8 mouse cellular contexts compared by ENCODE assay signal in genomic region chr13:73160289-73160688, GRCm38 (mm10).
A peak's percentile ranks its signal among the peaks of the same experiment; 100 is the strongest.
DNase-seq lines count a peak whose midpoint lies in the region; ATAC-seq and TF ChIP-seq lines count a peak whose summit lies in the region.

No protein-coding gene starts in this region.

- H3K27me3 ChIP-seq in heart, embryonic 10.5 days (ENCODE audit: insufficient read depth, poor library complexity, severe bottlenecking) = 0 out of 2 replicates have a peak, but pooled peaks cover 19% of the 10 kb centered on the region
- peaks cover 12% of the 10 kb centered on the region for H3K27me3 ChIP-seq in kidney, embryonic 14.5 days (ENCODE audit: control insufficient read depth, insufficient read depth, low read length)
- peaks cover 4% of the 10 kb centered on the region; the same call in 1 of the 2 replicates for H3K27me3 ChIP-seq in limb, embryonic 14.5 days (ENCODE audit: control insufficient read depth, insufficient read depth, low read length)
- H3K27me3 ChIP-seq in midbrain, embryonic 16.5 days (ENCODE audit: control insufficient read depth, insufficient read depth, low read depth, low read length) = peaks cover 3% of the 10 kb centered on the region; the same call in 1 of the 2 replicates
- H3K27me3 ChIP-seq in stomach, embryonic 15.5 days (replicated peaks) = no peaks in the 10 kb centered on the region

- TF ChIP-seq POLR2A in bone marrow macrophage, adult 2 months (IDR thresholded peaks at IDR 0.05; ENCODE audit: borderline replicate concordance, low read depth, low read length) = no peak
- no peak for TF ChIP-seq POLR2A in embryonic fibroblast, embryonic 13.5 days (IDR thresholded peaks at IDR 0.05; ENCODE audit: low read depth, low read length)
- no peak for TF ChIP-seq POLR2A in limb, embryonic 14.5 days (IDR thresholded peaks at IDR 0.05; ENCODE audit: borderline replicate concordance, extremely low read depth, insufficient read depth, insufficient read length)

- ATAC-seq in kidney, embryonic 14.5 days (ENCODE audit: low FRiP score, low TSS enrichment) = peak; percentile 99
- peak; percentile 92 for ATAC-seq in limb, embryonic 14.5 days (ENCODE audit: low FRiP score, low read depth)
- peak; percentile 97 for ATAC-seq in midbrain, embryonic 16.5 days
- ATAC-seq in stomach, embryonic 15.5 days (ENCODE audit: insufficient read depth, low FRiP score, low read depth) = peak; percentile 95

- 1% methylated on average over 22 of the region's 22 CpGs for WGBS in heart, embryonic 10.5 days
- under 1% methylated on average over 21 of the region's 22 CpGs for WGBS in kidney, embryonic 14.5 days
- 2% methylated on average over 22 of the region's 22 CpGs for WGBS in limb, embryonic 14.5 days
- 0% methylated on average over 22 of the region's 22 CpGs for WGBS in midbrain, embryonic 16.5 days
- 1% methylated on average over 22 of the region's 22 CpGs for WGBS in stomach, embryonic 15.5 days

- H3K4me1 ChIP-seq in bone marrow macrophage, adult 2 months (ENCODE audit: control insufficient read depth, insufficient read depth, low read length) = no peaks in the 10 kb centered on the region
- no peaks in the 10 kb centered on the region for H3K4me1 ChIP-seq in embryonic fibroblast, embryonic 13.5 days (ENCODE audit: control insufficient read depth, insufficient read depth, low read length)
- peaks cover 12% of the 10 kb centered on the region; the same call in 1 of the 2 replicates for H3K4me1 ChIP-seq in heart, embryonic 10.5 days
- no peaks in the 10 kb centered on the region for H3K4me1 ChIP-seq in kidney, embryonic 14.5 days (ENCODE audit: control insufficient read depth, insufficient read depth, low read length)
- 0 out of 2 replicates have a peak, but pooled peaks cover 2% of the 10 kb centered on the region for H3K4me1 ChIP-seq in limb, embryonic 14.5 days (ENCODE audit: control insufficient read depth, insufficient read depth, low read length)
- H3K4me1 ChIP-seq in midbrain, embryonic 16.5 days (ENCODE audit: control insufficient read depth, insufficient read depth, low read length) = peaks cover 10% of the 10 kb centered on the region
- no peaks in the 10 kb centered on the region for H3K4me1 ChIP-seq in stomach, embryonic 15.5 days

- no peaks in the 10 kb centered on the region for H3K9me3 ChIP-seq in heart, embryonic 10.5 days
- no peaks in the 10 kb centered on the region for H3K9me3 ChIP-seq in kidney, embryonic 14.5 days (ENCODE audit: control insufficient read depth, low read length)
- H3K9me3 ChIP-seq in limb, embryonic 14.5 days (ENCODE audit: control insufficient read depth, low read length) = no peaks in the 10 kb centered on the region
- no peaks in the 10 kb centered on the region for H3K9me3 ChIP-seq in midbrain, embryonic 16.5 days (replicated peaks; ENCODE audit: control insufficient read depth, low read length, poor library complexity, severe bottlenecking)
- no peaks in the 10 kb centered on the region for H3K9me3 ChIP-seq in stomach, embryonic 15.5 days

- no peak overlapping the region for H3K27ac ChIP-seq in bone marrow macrophage, adult 2 months (ENCODE audit: insufficient read depth, low read depth, low read length)
- H3K27ac ChIP-seq in embryonic fibroblast, embryonic 13.5 days (ENCODE audit: insufficient read depth, low read length) = no peak overlapping the region
- H3K27ac ChIP-seq in heart, embryonic 10.5 days = peak overlapping the region; percentile 23
- no peak overlapping the region for H3K27ac ChIP-seq in kidney, embryonic 14.5 days (ENCODE audit: low read depth, low read length)
- H3K27ac ChIP-seq in limb, embryonic 14.5 days (replicated peaks; ENCODE audit: low read depth, low read length) = no peak overlapping the region
- no peak overlapping the region for H3K27ac ChIP-seq in midbrain, embryonic 16.5 days (ENCODE audit: low read length)
- H3K27ac ChIP-seq in stomach, embryonic 15.5 days = no peak overlapping the region

- DNase-seq in 416B (ENCODE audit: low read depth) = peak; percentile 1
- DNase-seq in heart, embryonic 10.5 days (ENCODE audit: low spot score) = peak; percentile 92
- DNase-seq in limb, embryonic 14.5 days (ENCODE audit: low spot score) = peak; percentile 66

- peak overlapping the region; percentile 34; the same call in 1 of the 2 replicates for H3K9ac ChIP-seq in kidney, embryonic 14.5 days (ENCODE audit: low read depth, low read length)
- peak overlapping the region; percentile 36 for H3K9ac ChIP-seq in limb, embryonic 14.5 days (ENCODE audit: low read depth, low read length, severe bottlenecking)
- peak overlapping the region; percentile 57 for H3K9ac ChIP-seq in midbrain, embryonic 16.5 days (ENCODE audit: low read depth, low read length)
- H3K9ac ChIP-seq in stomach, embryonic 15.5 days = no peak overlapping the region

- peak; percentile 93 for TF ChIP-seq CTCF in bone marrow macrophage, adult 2 months (IDR thresholded peaks at IDR 0.05; ENCODE audit: low read depth, low read length)
- peak; percentile 72 for TF ChIP-seq CTCF in embryonic fibroblast, embryonic 13.5 days (IDR thresholded peaks at IDR 0.05; ENCODE audit: borderline replicate concordance, insufficient read depth, low read length)

- H3K4me3 ChIP-seq in bone marrow macrophage, adult 2 months (ENCODE audit: insufficient read depth, low read length) = no peak overlapping the region; the same call in 1 of the 2 replicates
- no peak overlapping the region for H3K4me3 ChIP-seq in embryonic fibroblast, embryonic 13.5 days (ENCODE audit: insufficient read depth, low read length)
- peak overlapping the region; percentile 48 for H3K4me3 ChIP-seq in heart, embryonic 10.5 days
- peak overlapping the region; percentile 16 for H3K4me3 ChIP-seq in kidney, embryonic 14.5 days (ENCODE audit: low read length)
- peak overlapping the region; percentile 20 for H3K4me3 ChIP-seq in limb, embryonic 14.5 days (replicated peaks; ENCODE audit: low read length)
- peak overlapping the region; percentile 37 for H3K4me3 ChIP-seq in midbrain, embryonic 16.5 days (ENCODE audit: low read depth, low read length)
- H3K4me3 ChIP-seq in stomach, embryonic 15.5 days (replicated peaks) = peak overlapping the region; percentile 33

- H3K36me3 ChIP-seq in heart, embryonic 10.5 days = no peaks in the 10 kb centered on the region
- no peaks in the 10 kb centered on the region for H3K36me3 ChIP-seq in kidney, embryonic 14.5 days (ENCODE audit: control insufficient read depth, insufficient read depth, low read length)
- H3K36me3 ChIP-seq in limb, embryonic 14.5 days (ENCODE audit: control insufficient read depth, insufficient read depth, low read length) = no peaks in the 10 kb centered on the region
- H3K36me3 ChIP-seq in midbrain, embryonic 16.5 days (ENCODE audit: control insufficient read depth, insufficient read depth, low read length) = no peaks in the 10 kb centered on the region
- no peaks in the 10 kb centered on the region for H3K36me3 ChIP-seq in stomach, embryonic 15.5 days

- peak overlapping the region; percentile 41 for H3K4me2 ChIP-seq in kidney, embryonic 14.5 days (replicated peaks; ENCODE audit: low read depth, low read length)
- H3K4me2 ChIP-seq in limb, embryonic 14.5 days (replicated peaks; ENCODE audit: low read depth, low read length, severe bottlenecking) = peak overlapping the region; percentile 48
- H3K4me2 ChIP-seq in midbrain, embryonic 16.5 days (ENCODE audit: low read length) = peak overlapping the region; percentile 74
- H3K4me2 ChIP-seq in stomach, embryonic 15.5 days = peak overlapping the region; percentile 67

Comparison
In these comparisons a context has a peak if more than half of its experiments do, and no peak if none do; other contexts are left out.
1. DNase-seq: peak in every context shown above with its lines; median percentile 92 in heart, embryonic 10.5 days; 66 in limb, embryonic 14.5 days; 1 in 416B.
2. H3K4me3 ChIP-seq: peak in heart, embryonic 10.5 days (single experiment), kidney, embryonic 14.5 days (single experiment), limb, embryonic 14.5 days (single experiment), midbrain, embryonic 16.5 days (single experiment) and stomach, embryonic 15.5 days (single experiment); none in bone marrow macrophage, adult 2 months (single experiment) and embryonic fibroblast, embryonic 13.5 days (single experiment).
3. Peak in every context shown above with its lines, with median percentiles within 50 percentile points of each other: ATAC-seq and H3K4me2 ChIP-seq.